Mouse (Mus musculus) c-Kit-positive CD71-positive TER-119-negative erythroid progenitor cells, embryonic 14.5 days (primary cell): ENCODE data around the gene Fetub.

Experiments used
- DNase-seq: peaks from one replicate; pipeline ENCODE4 v3.0.0-alpha.2; 2013; ENCODE audit warnings: low read depth

Gene Fetub

GRCm38 (mm10) chr16:22918034-22918433, at the start of gene Fetub:
Gene Fetub (plus strand): TSS chr16:22918334.
- no peak for DNase-seq

GRCm38 (mm10) chr16:22872397-22872796, 45.7 kb upstream of the Fetub start:
- DNase-seq, result no peak

- DNase-seq, result no peak
These were observed 44.8 kb upstream of the Fetub start for GRCm38 (mm10) chr16:22873369-22873768.

- no peak for DNase-seq
These were observed 41.7 kb upstream of the Fetub start for GRCm38 (mm10) chr16:22876218-22877043.

- no peak for DNase-seq
These were observed 40.3 kb upstream of the Fetub start for GRCm38 (mm10) chr16:22877660-22878390.

GRCm38 (mm10) chr16:22878716-22879115, 39.4 kb upstream of the Fetub start:
- no peak for DNase-seq

- DNase-seq, result no peak
These were observed 38.1 kb upstream of the Fetub start for GRCm38 (mm10) chr16:22879945-22880595.

GRCm38 (mm10) chr16:22880900-22881299, 37.2 kb upstream of the Fetub start:
- no peak for DNase-seq

- no peak for DNase-seq
These were observed 36.6 kb upstream of the Fetub start for GRCm38 (mm10) chr16:22881487-22881886.

- no peak for DNase-seq
These were observed 34.7 kb upstream of the Fetub start for GRCm38 (mm10) chr16:22883441-22883840.

GRCm38 (mm10) chr16:22885356-22885755, 32.8 kb upstream of the Fetub start:
- no peak for DNase-seq

GRCm38 (mm10) chr16:22886726-22887125, 31.4 kb upstream of the Fetub start:
- DNase-seq, result no peak

GRCm38 (mm10) chr16:22888835-22889234, 29.3 kb upstream of the Fetub start:
- no peak for DNase-seq

- no peak for DNase-seq
These were observed 28.4 kb upstream of the Fetub start for GRCm38 (mm10) chr16:22889716-22890115.

- no peak for DNase-seq
These were observed 27.2 kb upstream of the Fetub start, which contains the start of gene Ahsg for GRCm38 (mm10) chr16:22890683-22891510. Gene Ahsg (plus strand): TSS chr16:22891277.

- no peak for DNase-seq
These were observed 26.4 kb upstream of the Fetub start for GRCm38 (mm10) chr16:22891733-22892154.

- DNase-seq, result no peak
These were observed 24.0 kb upstream of the Fetub start for GRCm38 (mm10) chr16:22894095-22894494.

- no peak for DNase-seq
These were observed 21.5 kb upstream of the Fetub start for GRCm38 (mm10) chr16:22896618-22897017.

- DNase-seq, result no peak
These were observed 18.8 kb upstream of the Fetub start for GRCm38 (mm10) chr16:22899346-22899745.

GRCm38 (mm10) chr16:22899866-22900570, 18.1 kb upstream of the Fetub start:
- no peak for DNase-seq

GRCm38 (mm10) chr16:22901326-22901725, 16.8 kb upstream of the Fetub start:
- DNase-seq, result no peak
